Mouse (Mus musculus) 3134 (cell line): Measurements from ENCODE around the gene Rtkn2.

Experiments
- DNase-seq: peaks from one replicate; pipeline ENCODE4 v3.0.0-alpha.2; 2011; ENCODE audit warnings: low spot score; ENCODE audit not compliant: insufficient read length; ENCODE audit errors: extremely low read depth

Rtkn2 gene

GRCm38 (mm10) chr10:68036368-68036980, 57.1 kb downstream of the Rtkn2 start:
- no peak for DNase-seq

DNA sequence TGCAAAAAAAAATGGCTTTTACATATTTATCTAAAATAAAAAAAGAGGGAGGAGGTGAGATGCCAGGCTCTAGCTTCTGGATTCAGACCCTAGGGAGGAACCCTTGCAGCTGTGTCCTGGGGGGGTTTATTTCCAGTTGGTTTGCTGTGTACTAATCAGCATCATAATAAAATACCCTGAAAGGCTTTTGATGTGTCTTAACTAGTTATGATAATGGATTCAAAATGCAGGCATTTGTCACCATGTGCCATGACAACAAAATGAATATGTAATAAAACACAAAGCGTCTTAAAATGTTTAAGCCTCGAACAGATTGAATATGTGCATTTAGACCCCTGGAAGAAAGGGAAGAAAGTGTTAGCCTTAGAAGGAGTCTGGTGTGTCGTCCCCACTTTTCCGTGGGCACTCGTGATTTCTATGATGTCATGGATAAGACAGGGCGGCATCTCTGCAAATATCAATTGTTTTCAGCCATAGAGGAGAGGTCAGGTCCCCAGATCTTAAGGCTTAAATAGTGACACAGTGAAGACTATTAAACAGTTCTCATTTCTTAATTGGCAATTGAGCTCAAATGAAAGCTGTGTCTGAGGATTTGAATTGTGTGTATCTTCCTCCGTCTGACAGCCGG, 59.7 kb downstream of the Rtkn2 start:
- no peak for DNase-seq

DNA sequence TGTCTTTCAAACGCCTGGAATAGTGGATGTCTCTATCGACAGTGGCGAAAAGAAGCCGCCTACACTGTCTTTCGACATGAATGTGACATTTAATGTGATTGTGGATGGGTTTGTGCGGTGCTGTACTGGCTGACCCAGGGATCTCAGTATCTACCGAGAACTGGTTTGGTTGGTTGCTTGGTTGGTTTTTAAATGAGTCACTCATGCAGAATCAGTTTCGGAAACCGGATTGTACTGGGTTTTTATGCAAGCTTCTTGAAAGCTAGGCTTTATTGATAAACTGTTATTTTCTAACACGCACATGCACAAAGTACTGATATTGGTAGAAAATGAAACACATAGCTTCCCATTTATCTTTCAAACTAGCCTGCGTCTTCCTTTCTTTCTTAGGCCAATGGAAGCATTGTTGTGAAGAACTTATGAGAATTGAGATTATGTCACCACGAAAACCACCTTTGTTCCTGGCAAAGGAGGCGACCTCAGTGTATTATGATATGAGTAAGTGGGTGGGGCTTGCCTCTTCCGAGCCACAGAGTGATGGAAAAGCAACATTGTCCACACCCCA, 60.4 kb downstream of the Rtkn2 start:
- no peak for DNase-seq

GRCm38 (mm10) chr10:68040394-68040793, 61.0 kb downstream of the Rtkn2 start:
- no peak for DNase-seq

DNA sequence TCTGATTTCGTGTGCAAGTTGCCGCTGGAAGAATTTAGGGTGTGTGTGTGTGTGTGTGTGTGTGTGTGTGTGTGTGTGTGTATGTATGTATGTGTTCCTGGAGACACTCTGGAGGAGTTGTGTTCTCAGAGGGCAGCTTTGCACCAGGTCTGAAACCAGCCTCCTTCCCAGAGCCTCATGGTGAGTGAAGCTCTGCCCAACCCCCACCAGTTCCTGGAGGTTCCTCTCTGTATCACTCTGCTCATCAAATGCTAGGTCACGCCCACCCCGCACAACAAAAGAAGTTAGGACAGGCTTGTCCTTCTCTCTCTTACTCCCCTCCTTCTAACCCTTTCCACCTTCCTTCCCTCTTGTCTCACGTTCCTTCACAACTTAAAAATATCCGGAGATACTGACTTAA, 64.6 kb downstream of the Rtkn2 start:
- no peak for DNase-seq

GRCm38 (mm10) chr10:68044864-68045263, 65.5 kb downstream of the Rtkn2 start:
- no peak for DNase-seq

DNA sequence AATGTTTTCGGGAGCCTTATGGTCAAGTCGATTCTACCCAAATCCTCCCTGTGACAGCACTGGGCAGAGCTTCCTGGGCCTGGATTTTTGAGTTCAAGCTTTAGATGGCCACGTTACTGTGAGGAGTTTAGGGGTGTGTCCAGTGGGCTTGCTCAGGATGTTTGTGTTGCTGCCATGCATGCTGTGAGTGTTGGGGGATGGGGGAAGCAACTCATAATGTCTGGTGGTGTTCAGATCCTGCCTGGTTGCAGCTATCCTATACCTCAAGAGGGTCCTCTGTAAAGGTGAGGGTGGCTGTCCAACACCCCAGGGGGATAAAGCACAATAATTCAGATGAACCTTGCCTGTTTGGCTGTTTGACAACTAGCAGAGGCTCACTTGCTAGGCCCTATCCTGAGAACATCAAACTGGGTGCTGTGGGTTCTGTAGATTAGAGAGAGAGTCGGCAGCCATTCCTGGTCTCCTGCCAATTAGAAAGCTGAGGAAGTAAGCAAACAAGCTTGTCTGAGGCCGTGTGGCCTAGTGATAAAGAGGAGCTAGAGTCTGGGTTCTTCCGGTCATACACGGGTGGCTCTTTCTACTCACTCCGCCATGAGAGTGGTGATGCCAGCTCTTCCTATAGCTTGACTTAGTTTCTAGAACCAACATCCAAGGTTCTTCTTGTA, 69.4 kb downstream of the Rtkn2 start:
- no peak for DNase-seq

GRCm38 (mm10) chr10:68050882-68051281, 71.5 kb downstream of the Rtkn2 start:
- DNase-seq, result no peak

DNA sequence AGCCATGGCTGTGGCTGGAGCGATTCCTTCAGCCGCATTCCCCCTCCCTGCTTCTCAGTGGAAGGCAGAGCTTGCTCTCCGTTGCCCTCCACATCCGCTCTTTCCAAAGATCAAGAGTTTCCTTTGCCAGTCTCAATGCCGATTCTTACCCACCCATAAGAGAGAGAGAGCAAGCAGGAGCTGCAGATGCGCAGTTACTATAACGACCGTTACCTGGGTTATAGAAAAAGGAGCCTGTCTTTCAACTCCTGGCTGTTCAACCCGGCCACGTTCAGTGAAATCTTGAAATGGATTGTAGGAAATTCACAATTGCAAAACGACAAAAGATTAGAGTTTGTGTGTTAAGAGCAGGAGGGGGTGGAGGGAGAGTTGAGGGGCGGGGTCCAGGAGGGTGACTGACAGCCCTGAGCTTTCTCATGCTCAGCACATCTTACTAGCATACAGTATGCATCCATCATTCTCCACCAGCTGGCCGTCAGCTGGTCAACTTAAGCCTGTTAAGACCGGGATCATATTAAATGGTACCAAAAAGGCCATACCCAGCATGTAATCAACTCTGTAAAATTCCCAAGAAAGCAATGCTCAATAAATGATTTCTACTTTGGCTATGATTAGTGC, 72.1 kb downstream of the Rtkn2 start:
- DNase-seq, result no peak

DNA sequence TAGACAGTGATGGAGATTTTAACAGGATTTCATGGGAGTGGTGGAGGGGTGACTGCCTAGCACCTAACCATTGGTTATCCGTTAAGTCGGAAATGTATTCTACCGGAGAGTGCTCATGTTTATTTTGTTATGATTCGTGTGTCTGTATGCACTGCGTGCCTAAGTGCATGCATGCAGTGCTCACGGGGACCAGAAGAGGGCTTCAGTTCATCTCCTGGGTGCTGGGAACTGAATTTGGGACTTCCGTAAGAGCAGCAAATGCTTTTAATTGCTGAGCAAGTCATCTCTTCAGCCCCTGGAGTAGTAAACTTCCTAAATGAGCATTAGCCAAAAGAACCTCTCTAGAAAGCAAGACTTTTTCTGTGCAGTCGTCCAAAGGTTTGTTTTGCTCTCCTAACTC, 72.9 kb downstream of the Rtkn2 start:
- no peak for DNase-seq

GRCm38 (mm10) chr10:68054131-68054530, 74.8 kb downstream of the Rtkn2 start:
- no peak for DNase-seq

GRCm38 (mm10) chr10:68054706-68055105, 75.3 kb downstream of the Rtkn2 start:
- DNase-seq, result no peak

GRCm38 (mm10) chr10:68057841-68058240, 78.5 kb downstream of the Rtkn2 start:
- DNase-seq, result no peak

GRCm38 (mm10) chr10:68058378-68058777, 79.0 kb downstream of the Rtkn2 start:
- DNase-seq, result no peak

DNA sequence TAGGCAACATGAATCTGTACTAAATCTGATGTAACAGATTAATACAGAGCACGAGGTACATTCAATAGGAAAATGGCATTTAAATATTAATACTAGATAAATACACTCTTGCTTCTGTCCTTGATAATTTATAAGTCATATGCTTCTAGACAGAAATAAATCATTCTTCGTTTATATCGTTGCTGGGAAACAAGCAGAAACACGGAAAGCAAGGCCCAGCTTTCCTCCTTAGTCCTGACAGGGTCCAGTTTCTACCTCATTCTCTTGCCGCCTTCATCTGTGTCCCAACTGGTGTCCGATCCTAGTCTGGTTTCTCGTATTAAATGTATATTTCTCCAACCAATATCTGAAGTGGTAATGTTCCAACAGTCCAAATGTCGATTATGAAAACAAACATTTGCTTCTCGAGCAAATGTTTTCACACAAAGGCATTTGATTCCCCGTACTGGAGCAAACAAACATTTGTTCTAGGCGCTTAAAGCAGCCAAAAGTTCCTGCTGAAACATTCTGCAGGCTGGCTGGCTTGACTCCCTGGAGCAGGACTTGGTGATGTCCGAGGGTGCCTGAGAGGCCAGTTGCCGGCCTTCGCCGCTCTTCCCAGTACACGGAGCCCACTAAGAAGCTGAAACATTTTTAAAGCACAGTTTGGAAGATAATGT, 81.3 kb downstream of the Rtkn2 start:
- no peak for DNase-seq

DNA sequence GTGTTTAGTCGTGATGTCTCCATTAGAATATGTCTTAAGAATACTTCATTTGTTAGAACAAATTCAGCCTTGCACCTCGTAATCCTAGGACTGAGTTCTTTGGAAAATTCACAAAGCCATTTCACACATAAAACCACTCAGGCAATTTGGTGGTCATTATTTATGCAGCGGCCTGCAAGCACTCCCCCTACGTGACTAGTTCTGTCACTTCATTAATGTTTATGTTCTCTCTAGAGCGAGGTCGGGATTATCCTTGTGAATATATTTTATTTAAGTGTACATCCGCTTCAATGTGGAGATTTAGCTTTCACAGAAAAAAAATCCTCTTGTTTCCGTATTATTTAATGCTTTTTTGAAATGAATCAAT, 81.9 kb downstream of the Rtkn2 start:
- DNase-seq, result no peak

DNA sequence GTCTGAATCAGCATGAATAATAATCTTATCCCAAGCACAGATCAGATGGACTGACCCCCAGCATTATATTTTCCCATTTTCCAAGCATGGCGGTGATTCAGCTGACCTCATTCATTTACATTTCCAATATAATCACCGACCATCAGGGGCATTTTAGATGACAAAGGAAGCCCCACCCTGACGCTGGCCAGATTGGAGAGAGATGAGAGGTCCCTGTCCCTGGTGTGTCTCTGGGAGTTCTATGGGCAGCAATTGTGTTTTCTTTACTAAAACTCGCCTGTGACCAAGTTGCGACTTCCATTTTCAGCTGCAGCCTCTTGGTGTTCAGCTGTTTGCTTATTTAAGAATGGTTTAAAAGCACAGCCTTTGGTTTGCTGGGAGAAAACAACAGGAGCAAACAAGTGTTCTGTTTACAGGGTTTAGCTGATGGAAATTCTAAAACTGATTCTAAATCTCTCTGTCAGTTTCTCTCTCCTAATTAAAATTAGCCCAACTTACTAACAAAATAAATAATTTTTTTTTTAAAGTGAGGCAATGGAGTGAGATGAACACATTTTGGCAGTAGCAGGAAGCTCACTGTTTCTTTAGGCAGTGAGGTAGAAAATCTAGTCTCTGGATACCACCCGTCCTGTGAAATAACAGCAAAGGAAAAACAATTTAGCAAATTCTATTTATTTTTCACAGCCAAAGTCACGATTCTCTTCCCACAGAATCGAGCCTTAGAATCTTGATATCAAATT, 84.6 kb downstream of the Rtkn2 start:
- no peak for DNase-seq

DNA sequence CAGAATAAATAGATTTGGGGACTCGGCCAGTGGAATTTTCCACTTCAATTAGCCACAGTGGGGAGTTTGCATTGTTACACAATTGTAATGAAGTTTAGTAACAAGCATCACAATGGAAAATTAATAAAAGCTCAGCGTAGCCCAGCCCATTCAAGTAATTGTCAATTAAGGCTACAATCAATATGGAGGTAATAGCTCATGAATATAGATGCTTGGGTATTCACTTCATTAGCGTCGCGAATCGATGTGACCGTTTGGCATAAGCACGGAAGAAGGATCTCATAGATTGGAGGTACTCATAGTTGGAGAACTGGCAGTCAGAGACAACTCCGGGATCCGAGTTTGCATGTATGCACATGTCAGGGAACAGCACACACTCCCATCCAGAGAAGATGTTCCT, 85.2 kb downstream of the Rtkn2 start:
- DNase-seq, result no peak

DNA sequence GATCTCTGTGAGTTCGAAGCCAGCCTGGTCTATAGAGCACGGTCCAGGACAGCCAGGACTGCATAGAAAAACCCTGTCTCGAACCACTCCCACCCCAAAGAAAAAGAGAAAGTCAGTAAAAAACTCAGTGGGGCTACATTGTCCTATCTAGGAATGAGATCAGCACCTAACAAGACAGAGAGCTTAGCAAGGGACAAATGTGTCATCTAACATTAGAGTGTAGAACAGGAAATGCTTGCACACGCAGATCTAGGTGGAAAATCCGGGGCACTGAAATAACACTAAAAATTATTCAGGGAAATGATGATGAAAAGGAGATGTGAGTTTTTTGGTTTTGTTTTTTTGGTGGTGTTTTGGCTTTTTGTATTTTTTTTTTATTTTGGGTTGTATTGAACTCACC, 86.8 kb downstream of the Rtkn2 start:
- DNase-seq, result no peak

- DNase-seq, result no peak
Observed at GRCm38 (mm10) chr10:68067961-68068360, 88.6 kb downstream of the Rtkn2 start.
